ENCODE assay signal across 21 mouse cellular contexts in genomic region chr11:100519188-100519587, GRCm38 (mm10). TPM values are rescaled to one million over a fixed set of nuclear protein-coding genes. Genes with fewer than 3 reads are reported as not detected.
A peak's percentile ranks its signal among the peaks of the same experiment; 100 is the strongest.
DNase-seq lines count a peak whose midpoint lies in the region; ATAC-seq and TF ChIP-seq lines count a peak whose summit lies in the region.
"Had no signal": no experiment of that assay in that cellular context is flagged by ENCODE, and none has a peak within 500 bp of the region (broad histone marks: within the 10 kb centered on the region; RNA-seq: fewer than 3 reads in every experiment).

No protein-coding gene starts in this region.

- H3K27ac ChIP-seq in hindbrain, embryonic 13.5 days, result peak overlapping the region; percentile 44; the same call in 1 of the 2 replicates
- H3K27ac ChIP-seq in hindbrain, embryonic 16.5 days (ENCODE audit: low read depth, low read length), result no peak overlapping the region
- no peak overlapping the region for H3K27ac ChIP-seq in liver, embryonic 12.5 days
- H3K27ac ChIP-seq in liver, postnatal 0 days (ENCODE audit: low read depth), result no peak overlapping the region
- no peak overlapping the region for H3K27ac ChIP-seq in limb, embryonic 10.5 days
- H3K27ac ChIP-seq: heart, embryonic 10.5 days; hindbrain, postnatal 0 days; midbrain, embryonic 10.5 days; neural tube, embryonic 12.5 days had no signal

- H3K9me3 ChIP-seq in hindbrain, embryonic 13.5 days, result no peaks in the 10 kb centered on the region
- no peaks in the 10 kb centered on the region for H3K9me3 ChIP-seq in hindbrain, embryonic 16.5 days (ENCODE audit: control insufficient read depth, low read length)
- H3K9me3 ChIP-seq in liver, embryonic 12.5 days (replicated peaks), result no peaks in the 10 kb centered on the region
- H3K9me3 ChIP-seq in liver, postnatal 0 days (ENCODE audit: low read length), result no peaks in the 10 kb centered on the region
- no peaks in the 10 kb centered on the region for H3K9me3 ChIP-seq in limb, embryonic 10.5 days (replicated peaks)
- H3K9me3 ChIP-seq: forebrain, embryonic 13.5 days; heart, embryonic 10.5 days; midbrain, embryonic 10.5 days; neural tube, embryonic 12.5 days had no signal

- no peak for TF ChIP-seq CTCF in liver, postnatal 0 days (IDR thresholded peaks at IDR 0.05; ENCODE audit: low read depth)

- no peak for DNase-seq in liver, postnatal 0 days
- DNase-seq in kidney, postnatal 4 days, result peak; percentile 19 to 39
- DNase-seq in limb, embryonic 10.5 days (ENCODE audit: low spot score), result no peak
- DNase-seq: B cell, adult 2 months; cerebellum, postnatal 25 days; heart, postnatal 14 days; lung, embryonic 14.5 days; lung, postnatal 4 days; spleen, adult 18-20 months; thymus, postnatal 36 days had no signal

- H3K4me2 ChIP-seq in hindbrain, embryonic 13.5 days, result no peak overlapping the region
- H3K4me2 ChIP-seq in hindbrain, embryonic 16.5 days (ENCODE audit: low read length), result no peak overlapping the region
- H3K4me2 ChIP-seq in liver, embryonic 12.5 days, result no peak overlapping the region
- no peak overlapping the region for H3K4me2 ChIP-seq in liver, postnatal 0 days (ENCODE audit: low read depth, low read length)
- H3K4me2 ChIP-seq: forebrain, embryonic 13.5 days; lung, embryonic 14.5 days; neural tube, embryonic 12.5 days had no signal

- WGBS in hindbrain, embryonic 13.5 days, result 79% methylated on average over 7 of the region's 7 CpGs
- WGBS in hindbrain, embryonic 16.5 days, result 74% methylated on average over 7 of the region's 7 CpGs
- 70% methylated on average over 7 of the region's 7 CpGs for WGBS in liver, embryonic 12.5 days (ENCODE audit: insufficient replicate concordance)
- WGBS in liver, postnatal 0 days (ENCODE audit: insufficient replicate concordance), result 60% methylated on average over 6 of the region's 7 CpGs
- WGBS in limb, embryonic 10.5 days, result 82% methylated on average over 7 of the region's 7 CpGs

- ATAC-seq in hindbrain, embryonic 13.5 days (ENCODE audit: low FRiP score), result no peak
- ATAC-seq in hindbrain, embryonic 16.5 days, result no peak
- peak; percentile 22; the same call in 1 of the 2 replicates for ATAC-seq in liver, embryonic 12.5 days
- ATAC-seq in liver, postnatal 0 days, result no peak; the same call in 1 of the 2 replicates
- no peak for ATAC-seq in erythroblast, adult 5-6 weeks (replicated peaks; ENCODE audit: low FRiP score, poor library complexity, severe bottlenecking)
- ATAC-seq: activated CD4-positive, CD25-positive, alpha-beta regulatory T cell, adult 4 months; hindbrain, postnatal 0 days; Patski had no signal

- peaks cover 42% of the 10 kb centered on the region for H3K4me1 ChIP-seq in hindbrain, embryonic 13.5 days (replicated peaks)
- H3K4me1 ChIP-seq in hindbrain, embryonic 16.5 days (ENCODE audit: control insufficient read depth, insufficient read depth, low read depth, low read length), result no peaks in the 10 kb centered on the region; the same call in none of the 2 replicates
- H3K4me1 ChIP-seq in liver, embryonic 12.5 days, result peaks cover 3% of the 10 kb centered on the region; the same call in 1 of the 2 replicates
- H3K4me1 ChIP-seq in liver, postnatal 0 days (ENCODE audit: insufficient read depth), result peaks cover 6% of the 10 kb centered on the region; the same call in 1 of the 2 replicates
- no peaks in the 10 kb centered on the region for H3K4me1 ChIP-seq in limb, embryonic 10.5 days

- no peak overlapping the region for H3K4me3 ChIP-seq in hindbrain, embryonic 13.5 days
- no peak overlapping the region for H3K4me3 ChIP-seq in hindbrain, embryonic 16.5 days (ENCODE audit: low read length)
- no peak overlapping the region for H3K4me3 ChIP-seq in liver, embryonic 12.5 days
- H3K4me3 ChIP-seq in liver, postnatal 0 days (ENCODE audit: low read depth, low read length), result no peak overlapping the region
- H3K4me3 ChIP-seq in limb, embryonic 10.5 days, result no peak overlapping the region
- H3K4me3 ChIP-seq: forebrain, embryonic 13.5 days; heart, embryonic 10.5 days; midbrain, embryonic 10.5 days; neural tube, embryonic 12.5 days had no signal

- no peak overlapping the region for H3K9ac ChIP-seq in hindbrain, embryonic 13.5 days
- H3K9ac ChIP-seq in hindbrain, embryonic 16.5 days (ENCODE audit: low read depth, low read length), result no peak overlapping the region
- no peak overlapping the region for H3K9ac ChIP-seq in liver, embryonic 12.5 days
- H3K9ac ChIP-seq in liver, postnatal 0 days (replicated peaks), result no peak overlapping the region
- H3K9ac ChIP-seq: forebrain, embryonic 13.5 days; lung, embryonic 14.5 days; neural tube, embryonic 12.5 days had no signal

- H3K27me3 ChIP-seq in hindbrain, embryonic 13.5 days, result no peaks in the 10 kb centered on the region
- no peaks in the 10 kb centered on the region for H3K27me3 ChIP-seq in hindbrain, embryonic 16.5 days (replicated peaks; ENCODE audit: control insufficient read depth, insufficient read depth, low read length)
- H3K27me3 ChIP-seq in liver, embryonic 12.5 days (replicated peaks), result no peaks in the 10 kb centered on the region
- no peaks in the 10 kb centered on the region for H3K27me3 ChIP-seq in liver, postnatal 0 days (ENCODE audit: insufficient read depth, low read length)
- no peaks in the 10 kb centered on the region for H3K27me3 ChIP-seq in limb, embryonic 10.5 days (ENCODE audit: low read depth, poor library complexity, severe bottlenecking)
- H3K27me3 ChIP-seq: forebrain, embryonic 13.5 days; neural tube, embryonic 12.5 days; Patski had no signal

- no peak for TF ChIP-seq EP300 in liver, postnatal 0 days (IDR thresholded peaks at IDR 0.05; ENCODE audit: low read depth)

- H3K36me3 ChIP-seq in hindbrain, embryonic 13.5 days, result peaks cover 95% of the 10 kb centered on the region
- H3K36me3 ChIP-seq in hindbrain, embryonic 16.5 days (ENCODE audit: control insufficient read depth, insufficient read depth, low read length), result peaks cover 51% of the 10 kb centered on the region
- H3K36me3 ChIP-seq in liver, embryonic 12.5 days, result peaks cover 99% of the 10 kb centered on the region
- H3K36me3 ChIP-seq in liver, postnatal 0 days (replicated peaks; ENCODE audit: insufficient read depth, low read length), result peaks cover 80% of the 10 kb centered on the region
- peaks cover 100% of the 10 kb centered on the region for H3K36me3 ChIP-seq in limb, embryonic 10.5 days

RNA-seq across cellular contexts. Expression of gene Acly, which starts 8.6 kb away (rescaled TPM):
- 255 and 257 TPM in 2 replicates for polyA plus RNA-seq in hindbrain, embryonic 13.5 days (2015; fragmentation: Nextera tagmentation; extraction: Ambion mirVana)
- 215 and 253 TPM in 2 replicates for polyA plus RNA-seq in hindbrain, embryonic 16.5 days (2015; fragmentation: Nextera tagmentation; extraction: Ambion mirVana)
- 135 and 136 TPM in 2 replicates for polyA plus RNA-seq in liver, embryonic 12.5 days (2016; fragmentation: Nextera tagmentation; extraction: Ambion mirVana)
- polyA plus RNA-seq in liver, postnatal 0 days (2015; fragmentation: Nextera tagmentation; extraction: Ambion mirVana), result 24.4 and 29.8 TPM in 2 replicates
- 260 and 263 TPM in 2 replicates for polyA plus RNA-seq in limb, embryonic 10.5 days (2016; fragmentation: Nextera tagmentation; extraction: Ambion mirVana)
- total RNA-seq in erythroblast, adult 5-6 weeks (2015; ENCODE audit: low replicate concordance), result 29.0 and 34.4 TPM in 2 replicates
- total RNA-seq in erythroblast, adult 5-6 weeks (2017; ENCODE audit: low replicate concordance), result 16.2 and 28.4 TPM in 2 replicates

RNA-seq across cellular contexts. Expression of gene Ttc25, which starts 26.2 kb away (rescaled TPM):
- 2.0 and 2.8 TPM in 2 replicates for polyA plus RNA-seq in hindbrain, embryonic 13.5 days (2015; fragmentation: Nextera tagmentation; extraction: Ambion mirVana)
- polyA plus RNA-seq in hindbrain, embryonic 16.5 days (2015; fragmentation: Nextera tagmentation; extraction: Ambion mirVana), result 2.2 and 2.5 TPM in 2 replicates
- 0.10 and 0.14 TPM in 2 replicates for polyA plus RNA-seq in liver, embryonic 12.5 days (2016; fragmentation: Nextera tagmentation; extraction: Ambion mirVana)
- polyA plus RNA-seq in liver, postnatal 0 days (2015; fragmentation: Nextera tagmentation; extraction: Ambion mirVana), result 0.11 and 0.22 TPM in 2 replicates
- polyA plus RNA-seq in limb, embryonic 10.5 days (2016; fragmentation: Nextera tagmentation; extraction: Ambion mirVana), result 1.1 and 1.2 TPM in 2 replicates
- not detected in 2 replicates for total RNA-seq in erythroblast, adult 5-6 weeks (2015; ENCODE audit: low replicate concordance)
- total RNA-seq in erythroblast, adult 5-6 weeks (2017; ENCODE audit: low replicate concordance), result not detected in 2 replicates

RNA-seq across cellular contexts. Expression of gene Klhl11, which starts 46.6 kb away (rescaled TPM):
- 11.0 and 12.2 TPM in 2 replicates for polyA plus RNA-seq in hindbrain, embryonic 13.5 days (2015; fragmentation: Nextera tagmentation; extraction: Ambion mirVana)
- polyA plus RNA-seq in hindbrain, embryonic 16.5 days (2015; fragmentation: Nextera tagmentation; extraction: Ambion mirVana), result 9.1 and 10.4 TPM in 2 replicates
- 3.6 and 4.8 TPM in 2 replicates for polyA plus RNA-seq in liver, embryonic 12.5 days (2016; fragmentation: Nextera tagmentation; extraction: Ambion mirVana)
- polyA plus RNA-seq in liver, postnatal 0 days (2015; fragmentation: Nextera tagmentation; extraction: Ambion mirVana), result 0.88 and 1.3 TPM in 2 replicates
- polyA plus RNA-seq in limb, embryonic 10.5 days (2016; fragmentation: Nextera tagmentation; extraction: Ambion mirVana), result 7.9 and 10.4 TPM in 2 replicates
- total RNA-seq in erythroblast, adult 5-6 weeks (2015; ENCODE audit: low replicate concordance), result 2.3 and 3.7 TPM in 2 replicates
- 5.3 and 7.2 TPM in 2 replicates for total RNA-seq in erythroblast, adult 5-6 weeks (2017; ENCODE audit: low replicate concordance)

RNA-seq across cellular contexts. Expression of gene Cnp, which starts 55.5 kb away (rescaled TPM):
- 34.5 and 37.0 TPM in 2 replicates for polyA plus RNA-seq in hindbrain, embryonic 13.5 days (2015; fragmentation: Nextera tagmentation; extraction: Ambion mirVana)
- 72.6 and 85.0 TPM in 2 replicates for polyA plus RNA-seq in hindbrain, embryonic 16.5 days (2015; fragmentation: Nextera tagmentation; extraction: Ambion mirVana)
- polyA plus RNA-seq in liver, embryonic 12.5 days (2016; fragmentation: Nextera tagmentation; extraction: Ambion mirVana), result 12.9 and 15.1 TPM in 2 replicates
- polyA plus RNA-seq in liver, postnatal 0 days (2015; fragmentation: Nextera tagmentation; extraction: Ambion mirVana), result 20.2 and 21.9 TPM in 2 replicates
- 13.1 and 23.0 TPM in 2 replicates for polyA plus RNA-seq in limb, embryonic 10.5 days (2016; fragmentation: Nextera tagmentation; extraction: Ambion mirVana)
- total RNA-seq in erythroblast, adult 5-6 weeks (2015; ENCODE audit: low replicate concordance), result 1.5 and 1.9 TPM in 2 replicates
- total RNA-seq in erythroblast, adult 5-6 weeks (2017; ENCODE audit: low replicate concordance), result 4.3 and 4.5 TPM in 2 replicates

Comparison
In these comparisons a context has a peak if more than half of its experiments do, and no peak if none do; other contexts are left out.
1. DNase-seq: peak in kidney, postnatal 4 days (2 of 2); none in liver, postnatal 0 days (single experiment) and limb, embryonic 10.5 days (single experiment).